Mouse (Mus musculus) kidney, adult 2 months (tissue): Measurements from ENCODE around the gene Utp4. TPM values are rescaled to one million over a fixed set of nuclear protein-coding genes. Genes with fewer than 3 reads are reported as not detected.

Experiments used
- DNase-seq: peaks from one replicate; pipeline ENCODE4 v3.0.0; 2021
- H3K27ac ChIP-seq: fragments of 200-500 bp; 2 replicates; pipeline ENCODE4 v1.5.1; 2012; ENCODE audit warnings: low read depth, low read length, control low read depth, inconsistent platforms; ENCODE audit not compliant: insufficient read depth
- H3K27me3 ChIP-seq: fragments of 200-500 bp; replicated peaks from 2 replicates; pipeline ENCODE4 v1.6.1; 2012; ENCODE audit warnings: mild to moderate bottlenecking, moderate library complexity, low read length, inconsistent platforms; ENCODE audit not compliant: control insufficient read depth, insufficient read depth
- H3K36me3 ChIP-seq: fragments of 200-500 bp; 2 replicates; pipeline ENCODE4 v1.6.1; 2012; ENCODE audit warnings: mild to moderate bottlenecking, moderate library complexity, low read length, inconsistent platforms; ENCODE audit not compliant: control insufficient read depth, insufficient read depth
- H3K4me1 ChIP-seq: fragments of 200-500 bp; 2 replicates; pipeline ENCODE4 v1.6.1; 2011; ENCODE audit warnings: low read length; ENCODE audit not compliant: control insufficient read depth, insufficient read depth
- H3K4me3 ChIP-seq: fragments of 200-500 bp; 2 replicates; pipeline ENCODE4 v1.5.1; 2011; ENCODE audit warnings: mild to moderate bottlenecking, low read depth, low read length, control low read depth; ENCODE audit not compliant: insufficient read depth
- CTCF ChIP-seq: fragments of 200-500 bp; conservative IDR thresholded peaks from 2 replicates; pipeline ENCODE4 v1.5.1; 2011; ENCODE audit warnings: low read depth, mild to moderate bottlenecking, control low read depth, low read length, moderate library complexity, mixed read lengths; ENCODE audit not compliant: insufficient read depth, insufficient read length
- POLR2A ChIP-seq: fragments of 200-500 bp; IDR thresholded peaks from one replicate; pipeline ENCODE4 v1.6.1; 2011; ENCODE audit warnings: low read depth, low read length, control low read depth
- WGBS: fragments of 180-500 bp; shearing (Covaris S2); methylation state at CpG from one replicate; pipeline ENCODE4 v1.1.7; 2018; 5-methylcytosine and 5-hydroxymethylcytosine counted together
- polyA plus RNA-seq: library from polyadenylated mRNA; depleted of rRNA; stranded (reverse); fragments of >200 nt; gene quantifications from 2 replicates; pipeline ENCODE4 v1.2.3, GENCODE M21; 2012

Utp4 gene
- polyA plus RNA-seq, 1 experiment, result 24.1 TPM

DNA sequence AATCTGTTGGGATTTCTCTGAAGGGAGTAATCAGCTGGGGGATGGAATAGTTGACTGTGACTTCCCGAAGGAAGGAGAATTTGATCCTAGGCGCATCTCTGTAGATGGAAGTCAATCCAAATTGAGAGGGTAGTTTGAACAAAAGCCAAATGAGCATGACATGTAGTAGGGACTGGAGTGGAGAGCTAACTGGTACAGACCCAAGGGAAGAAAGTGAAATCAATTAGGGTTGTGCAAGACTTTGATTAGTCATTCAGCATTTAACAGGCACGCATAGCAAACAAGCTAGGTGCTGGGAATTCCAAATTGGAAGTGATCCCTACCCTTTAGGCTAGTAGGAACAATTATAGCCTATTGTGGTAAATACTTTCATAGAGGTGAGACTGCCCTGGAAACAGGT is 48.4 kb downstream of the Utp4 start:
- Histone ChIP-seq H3K36me3 (no peaks in the 10 kb centered on the region), H3K4me1 (peaks cover 29% of the 10 kb centered on the region), H3K27me3 (no peaks in the 10 kb centered on the region), H3K27ac (no peak overlapping the region), H3K4me3 (no peak overlapping the region)
- no peak for DNase-seq
- 82% methylated on average over 3 of the region's 3 CpGs for WGBS
- TF ChIP-seq POLR2A, result no peak
- no peak for TF ChIP-seq CTCF

DNA sequence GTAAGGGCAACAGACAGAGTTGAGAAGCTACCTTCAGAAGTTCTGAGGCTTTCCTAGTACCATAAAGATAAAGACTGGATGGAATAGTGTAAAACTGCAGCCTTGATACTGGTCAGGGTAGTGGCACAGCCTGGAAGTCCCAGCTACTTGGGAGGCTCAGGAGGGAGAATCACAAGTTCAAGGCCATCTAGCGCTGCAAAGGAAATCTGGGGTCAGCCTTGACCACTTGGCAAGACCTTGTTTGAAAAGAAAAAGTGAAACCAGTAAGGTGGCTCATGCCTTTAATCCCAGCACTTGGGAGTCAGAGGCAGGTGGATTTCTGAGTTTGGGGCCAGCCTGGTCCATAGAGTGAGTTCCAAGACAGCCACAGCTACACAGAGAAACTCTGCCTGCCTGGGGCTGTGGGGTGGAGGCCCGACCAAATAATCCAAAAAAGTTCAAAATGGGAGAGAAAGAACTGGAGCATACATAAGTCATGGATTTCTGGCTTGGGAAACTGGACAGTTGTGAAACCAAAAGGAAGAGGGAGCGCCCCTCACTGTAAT is 50.5 kb downstream of the Utp4 start:
- peaks cover 14% of the 10 kb centered on the region for H3K4me1 ChIP-seq
- no peak overlapping the region for H3K4me3 ChIP-seq
- WGBS, result 80% methylated on average over 3 of the region's 3 CpGs
- no peaks in the 10 kb centered on the region for H3K27me3 ChIP-seq
- peak overlapping the region; percentile 39 for H3K27ac ChIP-seq
- DNase-seq, result no peak
- TF ChIP-seq POLR2A, result no peak
- TF ChIP-seq CTCF, result no peak
- no peaks in the 10 kb centered on the region for H3K36me3 ChIP-seq

DNA sequence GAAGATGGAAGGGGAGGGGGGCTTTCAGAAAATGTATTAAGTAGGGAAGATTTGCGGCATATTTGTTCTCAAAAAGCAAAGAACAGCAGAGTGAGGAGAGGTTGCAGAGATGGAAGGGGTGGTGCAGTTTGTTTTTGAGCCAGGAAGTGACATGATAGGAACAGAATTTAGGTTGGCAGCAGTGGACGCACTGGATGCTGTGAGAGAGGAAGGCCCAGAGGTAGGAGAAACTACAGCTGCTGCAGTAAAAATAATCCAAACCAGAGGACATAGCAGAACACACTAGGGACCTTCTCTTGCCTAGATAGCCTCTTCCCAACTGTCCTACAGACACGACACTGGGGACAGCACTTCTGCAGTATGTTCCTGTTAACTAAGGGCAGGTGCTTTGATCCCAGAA is 51.3 kb downstream of the Utp4 start:
- peak; percentile 45 for DNase-seq
- TF ChIP-seq CTCF, result no peak
- TF ChIP-seq POLR2A, result no peak
- Histone ChIP-seq H3K27me3 (no peaks in the 10 kb centered on the region), H3K4me3 (no peak overlapping the region), H3K36me3 (no peaks in the 10 kb centered on the region), H3K4me1 (peaks cover 8% of the 10 kb centered on the region), H3K27ac (no peak overlapping the region)
- WGBS, result 50% methylated on average over 3 of the region's 3 CpGs

DNA sequence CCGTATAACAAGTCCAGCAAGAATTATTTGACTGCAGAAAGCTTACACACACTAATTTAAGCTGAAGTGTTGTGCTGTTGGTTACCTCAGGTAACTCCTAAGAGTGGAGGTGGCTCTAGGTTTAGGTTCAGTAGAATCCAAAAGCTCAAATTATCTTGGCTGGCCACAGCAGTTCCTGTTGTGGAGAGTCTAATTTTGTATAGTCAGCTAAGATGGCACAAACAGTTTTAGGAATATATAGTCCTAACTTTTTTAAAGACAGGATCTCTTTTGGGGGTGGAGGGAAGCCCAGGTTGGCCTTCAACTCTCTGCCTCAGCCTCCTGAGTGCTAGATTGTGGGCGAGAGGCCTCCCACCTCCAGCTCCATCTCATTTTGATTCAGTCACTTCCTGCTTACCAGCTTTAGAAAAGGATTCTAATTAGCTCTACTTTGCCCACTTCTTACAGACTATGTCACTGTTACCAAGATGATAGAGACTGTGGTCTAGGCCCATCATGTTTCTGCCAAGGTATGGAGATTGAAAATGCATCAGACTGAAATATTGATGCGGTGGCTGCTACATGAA is 55.3 kb downstream of the Utp4 start:
- H3K27ac ChIP-seq, result no peak overlapping the region
- 77% methylated on average over 3 of the region's 3 CpGs for WGBS
- no peak for TF ChIP-seq CTCF
- no peak for TF ChIP-seq POLR2A
- no peaks in the 10 kb centered on the region for H3K27me3 ChIP-seq
- H3K36me3 ChIP-seq, result no peaks in the 10 kb centered on the region
- H3K4me1 ChIP-seq, result peaks cover 6% of the 10 kb centered on the region; the same call in 1 of the 2 replicates
- DNase-seq, result no peak
- H3K4me3 ChIP-seq, result no peak overlapping the region

DNA sequence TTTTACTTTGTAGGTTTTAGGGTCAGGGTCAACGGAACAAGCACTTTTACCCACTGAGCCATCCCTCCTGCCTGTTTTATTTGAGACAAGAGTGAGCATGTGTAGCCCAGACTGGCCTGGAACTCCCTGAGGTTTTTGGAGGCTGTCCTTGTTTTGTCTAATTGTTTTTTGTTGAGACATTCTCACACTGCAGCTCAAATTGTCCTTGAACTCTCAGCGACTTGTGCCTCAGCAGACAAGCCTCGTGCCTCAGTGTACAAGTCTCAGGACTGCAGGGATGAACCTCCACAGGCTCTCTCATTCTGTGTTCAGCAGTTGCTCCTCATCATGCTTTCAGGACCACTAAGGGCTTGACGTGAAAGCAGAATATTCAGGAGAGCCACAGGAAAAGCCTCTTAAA is 58.3 kb downstream of the Utp4 start:
- Histone ChIP-seq H3K4me1 (peaks cover 8% of the 10 kb centered on the region; the same call in 1 of the 2 replicates), H3K4me3 (no peak overlapping the region), H3K27ac (no peak overlapping the region), H3K27me3 (no peaks in the 10 kb centered on the region), H3K36me3 (no peaks in the 10 kb centered on the region)
- DNase-seq, result no peak
- 48% methylated on average over 4 of the region's 4 CpGs for WGBS
- TF ChIP-seq CTCF (no peak), POLR2A (no peak)

DNA sequence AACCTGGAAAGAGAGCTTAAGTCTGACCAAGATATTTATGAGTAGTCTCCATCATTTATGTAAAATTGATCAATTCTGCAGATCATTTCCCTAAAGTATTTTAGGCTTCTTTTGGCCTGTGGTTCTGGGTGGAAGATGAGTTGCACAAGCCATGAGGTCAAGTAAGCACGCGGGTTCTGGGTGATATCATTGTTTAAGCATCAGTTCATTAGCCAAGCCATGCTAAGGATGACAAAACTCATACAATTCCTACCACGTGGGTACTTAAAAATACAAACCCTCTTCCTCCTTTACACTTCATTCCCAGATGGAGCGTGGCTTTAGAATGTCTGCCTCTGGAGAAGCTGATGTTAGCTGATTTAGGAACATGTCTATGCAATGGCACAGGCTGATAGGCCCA is 60.1 kb downstream of the Utp4 start:
- no peak for DNase-seq
- Histone ChIP-seq H3K4me1 (peaks cover 8% of the 10 kb centered on the region; the same call in 1 of the 2 replicates), H3K27me3 (no peaks in the 10 kb centered on the region), H3K27ac (no peak overlapping the region), H3K36me3 (no peaks in the 10 kb centered on the region), H3K4me3 (no peak overlapping the region)
- no peak for TF ChIP-seq POLR2A
- TF ChIP-seq CTCF, result no peak
- WGBS, result 62% methylated on average over 4 of the region's 4 CpGs

DNA sequence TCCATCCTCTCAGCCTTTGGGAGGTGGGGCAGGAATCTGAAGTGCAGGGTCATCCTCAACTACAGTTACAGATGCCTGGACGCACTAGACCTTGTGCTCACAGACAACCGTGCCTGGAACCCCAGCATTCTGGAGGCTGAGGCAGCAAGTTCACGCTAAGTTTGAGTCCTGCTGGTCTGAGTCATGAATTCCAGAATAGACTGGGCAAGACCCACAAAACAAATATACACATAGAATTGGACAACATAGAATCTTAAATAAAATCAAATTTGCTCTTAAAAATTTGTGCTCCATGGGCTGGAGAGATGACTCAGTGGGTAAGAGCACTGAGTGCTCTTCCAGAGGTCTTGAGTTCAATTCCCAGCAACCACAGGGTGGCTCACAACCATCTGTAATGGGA is 63.6 kb downstream of the Utp4 start:
- Histone ChIP-seq H3K4me3 (no peak overlapping the region), H3K27ac (no peak overlapping the region), H3K4me1 (peaks cover 7% of the 10 kb centered on the region; the same call in 1 of the 2 replicates), H3K36me3 (no peaks in the 10 kb centered on the region), H3K27me3 (no peaks in the 10 kb centered on the region)
- TF ChIP-seq POLR2A (no peak), CTCF (no peak)
- no peak for DNase-seq
- WGBS, result 78% methylated on average over 3 of the region's 3 CpGs
